Mouse (Mus musculus): Measurements from ENCODE around the gene Stx8. TPM values are rescaled to one million over a fixed set of nuclear protein-coding genes. Genes with fewer than 3 reads are reported as not detected.

Stx8 gene
- polyA plus RNA-seq, 1 experiment: 15.9 TPM

- Histone ChIP-seq H3K36me3 (ENCODE audit: control insufficient read depth, insufficient read depth) (no peaks in the 10 kb centered on the region), H3K4me3 (ENCODE audit: insufficient read depth, poor library complexity, severe bottlenecking) (no peak overlapping the region), H3K79me2 (ENCODE audit: control insufficient read depth, insufficient read depth) (no peaks in the 10 kb centered on the region), H3K27me3 (ENCODE audit: control insufficient read depth, insufficient read depth, insufficient read length) (no peaks in the 10 kb centered on the region), H3K79me3 (ENCODE audit: low read depth) (no peaks in the 10 kb centered on the region), H3ac (ENCODE audit: control insufficient read depth, insufficient read length, low read depth) (no peak overlapping the region)
- TF ChIP-seq MAX (IDR thresholded peaks at IDR 0.05) (no peak), MYOD1 (IDR thresholded peaks at IDR 0.05; ENCODE audit: control insufficient read depth, insufficient read length, low read depth) (no peak), FOSL1 (IDR thresholded peaks at IDR 0.05; ENCODE audit: insufficient read depth, low read length, poor library complexity, severe bottlenecking) (no peak), CTCF (IDR thresholded peaks at IDR 0.05; ENCODE audit: control insufficient read depth, insufficient read depth, insufficient read length) (no peak), MYOG (IDR thresholded peaks at IDR 0.05; ENCODE audit: control insufficient read depth, extremely low read depth, insufficient read length) (no peak), USF1 (IDR thresholded peaks at IDR 0.05; ENCODE audit: low read depth) (no peak), CEBPB (IDR thresholded peaks at IDR 0.05; ENCODE audit: low read depth) (no peak)
Measured at GRCm38 (mm10) chr11:68172648-68173045, 206.7 kb downstream of the Stx8 start.

- H3K27me3 ChIP-seq (ENCODE audit: control insufficient read depth, insufficient read depth, insufficient read length): no peaks in the 10 kb centered on the region
- TF ChIP-seq MYOG (IDR thresholded peaks at IDR 0.05; ENCODE audit: control insufficient read depth, extremely low read depth, insufficient read length): no peak
- TF ChIP-seq CEBPB (IDR thresholded peaks at IDR 0.05; ENCODE audit: low read depth): no peak
- no peak for TF ChIP-seq FOSL1 (IDR thresholded peaks at IDR 0.05; ENCODE audit: insufficient read depth, low read length, poor library complexity, severe bottlenecking)
- no peak for TF ChIP-seq MYOD1 (IDR thresholded peaks at IDR 0.05; ENCODE audit: control insufficient read depth, insufficient read length, low read depth)
- no peak for TF ChIP-seq MAX (IDR thresholded peaks at IDR 0.05)
- no peak for TF ChIP-seq CTCF (IDR thresholded peaks at IDR 0.05; ENCODE audit: control insufficient read depth, insufficient read depth, insufficient read length)
- no peak for TF ChIP-seq USF1 (IDR thresholded peaks at IDR 0.05; ENCODE audit: low read depth)
Measured at GRCm38 (mm10) chr11:68176550-68176949, 210.6 kb downstream of the Stx8 start.

GRCm38 (mm10) chr11:68177415-68177814, 211.4 kb downstream of the Stx8 start:
- H3K4me3 ChIP-seq (ENCODE audit: insufficient read depth, poor library complexity, severe bottlenecking): no peak overlapping the region
- H3ac ChIP-seq (ENCODE audit: control insufficient read depth, insufficient read length, low read depth): no peak overlapping the region
- no peaks in the 10 kb centered on the region for H3K36me3 ChIP-seq (ENCODE audit: control insufficient read depth, insufficient read depth)
- no peak for TF ChIP-seq MYOD1 (IDR thresholded peaks at IDR 0.05; ENCODE audit: control insufficient read depth, insufficient read length, low read depth)
- no peak for TF ChIP-seq MAX (IDR thresholded peaks at IDR 0.05)
- no peak for TF ChIP-seq USF1 (IDR thresholded peaks at IDR 0.05; ENCODE audit: low read depth)
- no peak for TF ChIP-seq CEBPB (IDR thresholded peaks at IDR 0.05; ENCODE audit: low read depth)
- TF ChIP-seq CTCF (IDR thresholded peaks at IDR 0.05; ENCODE audit: control insufficient read depth, insufficient read depth, insufficient read length): no peak
- H3K79me3 ChIP-seq (ENCODE audit: low read depth): no peaks in the 10 kb centered on the region
- H3K27me3 ChIP-seq (ENCODE audit: control insufficient read depth, insufficient read depth, insufficient read length): no peaks in the 10 kb centered on the region
- no peaks in the 10 kb centered on the region for H3K79me2 ChIP-seq (ENCODE audit: control insufficient read depth, insufficient read depth)

More at GRCm38 (mm10) chr11:68176550-68176949, 210.6 kb downstream of the Stx8 start:
- no peaks in the 10 kb centered on the region for H3K79me2 ChIP-seq (ENCODE audit: control insufficient read depth, insufficient read depth)
- no peaks in the 10 kb centered on the region for H3K36me3 ChIP-seq (ENCODE audit: control insufficient read depth, insufficient read depth)
- H3K79me3 ChIP-seq (ENCODE audit: low read depth): no peaks in the 10 kb centered on the region
- no peak overlapping the region for H3ac ChIP-seq (ENCODE audit: control insufficient read depth, insufficient read length, low read depth)
- H3K4me3 ChIP-seq (ENCODE audit: insufficient read depth, poor library complexity, severe bottlenecking): no peak overlapping the region

GRCm38 (mm10) chr11:68185647-68186046, 219.7 kb downstream of the Stx8 start:
- H3K79me3 ChIP-seq (ENCODE audit: low read depth): no peaks in the 10 kb centered on the region
- H3K27me3 ChIP-seq (ENCODE audit: control insufficient read depth, insufficient read depth, insufficient read length): no peaks in the 10 kb centered on the region
- no peak overlapping the region for H3K4me3 ChIP-seq (ENCODE audit: insufficient read depth, poor library complexity, severe bottlenecking)
- H3ac ChIP-seq (ENCODE audit: control insufficient read depth, insufficient read length, low read depth): no peak overlapping the region
- TF ChIP-seq MYOD1 (IDR thresholded peaks at IDR 0.05; ENCODE audit: control insufficient read depth, insufficient read length, low read depth): no peak
- no peak for TF ChIP-seq FOSL1 (IDR thresholded peaks at IDR 0.05; ENCODE audit: insufficient read depth, low read length, poor library complexity, severe bottlenecking)
- no peak for TF ChIP-seq CEBPB (IDR thresholded peaks at IDR 0.05; ENCODE audit: low read depth)
- no peak for TF ChIP-seq MYOG (IDR thresholded peaks at IDR 0.05; ENCODE audit: control insufficient read depth, extremely low read depth, insufficient read length)
- no peak for TF ChIP-seq CTCF (IDR thresholded peaks at IDR 0.05; ENCODE audit: control insufficient read depth, insufficient read depth, insufficient read length)
- no peak for TF ChIP-seq MAX (IDR thresholded peaks at IDR 0.05)
- TF ChIP-seq USF1 (IDR thresholded peaks at IDR 0.05; ENCODE audit: low read depth): no peak
- H3K36me3 ChIP-seq (ENCODE audit: control insufficient read depth, insufficient read depth): no peaks in the 10 kb centered on the region
- no peaks in the 10 kb centered on the region for H3K79me2 ChIP-seq (ENCODE audit: control insufficient read depth, insufficient read depth)

- no peak for TF ChIP-seq CTCF (IDR thresholded peaks at IDR 0.05; ENCODE audit: control insufficient read depth, insufficient read depth, insufficient read length)
- no peak for TF ChIP-seq MAX (IDR thresholded peaks at IDR 0.05)
- no peak for TF ChIP-seq CEBPB (IDR thresholded peaks at IDR 0.05; ENCODE audit: low read depth)
- TF ChIP-seq MYOG (IDR thresholded peaks at IDR 0.05; ENCODE audit: control insufficient read depth, extremely low read depth, insufficient read length): no peak
- TF ChIP-seq FOSL1 (IDR thresholded peaks at IDR 0.05; ENCODE audit: insufficient read depth, low read length, poor library complexity, severe bottlenecking): no peak
- TF ChIP-seq MYOD1 (IDR thresholded peaks at IDR 0.05; ENCODE audit: control insufficient read depth, insufficient read length, low read depth): no peak
- TF ChIP-seq USF1 (IDR thresholded peaks at IDR 0.05; ENCODE audit: low read depth): no peak
- Histone ChIP-seq H3K4me3 (ENCODE audit: insufficient read depth, poor library complexity, severe bottlenecking) (no peak overlapping the region), H3K27me3 (ENCODE audit: control insufficient read depth, insufficient read depth, insufficient read length) (no peaks in the 10 kb centered on the region), H3K79me3 (ENCODE audit: low read depth) (no peaks in the 10 kb centered on the region), H3K79me2 (ENCODE audit: control insufficient read depth, insufficient read depth) (no peaks in the 10 kb centered on the region), H3K36me3 (ENCODE audit: control insufficient read depth, insufficient read depth) (no peaks in the 10 kb centered on the region), H3ac (ENCODE audit: control insufficient read depth, insufficient read length, low read depth) (no peak overlapping the region)
Measured at GRCm38 (mm10) chr11:68187242-68187641, 221.2 kb downstream of the Stx8 start.

- no peaks in the 10 kb centered on the region for H3K27me3 ChIP-seq (ENCODE audit: control insufficient read depth, insufficient read depth, insufficient read length)
- no peaks in the 10 kb centered on the region for H3K36me3 ChIP-seq (ENCODE audit: control insufficient read depth, insufficient read depth)
- H3K79me2 ChIP-seq (ENCODE audit: control insufficient read depth, insufficient read depth): no peaks in the 10 kb centered on the region
- TF ChIP-seq FOSL1 (IDR thresholded peaks at IDR 0.05; ENCODE audit: insufficient read depth, low read length, poor library complexity, severe bottlenecking) (no peak), MYOD1 (IDR thresholded peaks at IDR 0.05; ENCODE audit: control insufficient read depth, insufficient read length, low read depth) (no peak), MAX (IDR thresholded peaks at IDR 0.05) (no peak), CEBPB (IDR thresholded peaks at IDR 0.05; ENCODE audit: low read depth) (no peak), MYOG (IDR thresholded peaks at IDR 0.05; ENCODE audit: control insufficient read depth, extremely low read depth, insufficient read length) (no peak), USF1 (IDR thresholded peaks at IDR 0.05; ENCODE audit: low read depth) (no peak), CTCF (IDR thresholded peaks at IDR 0.05; ENCODE audit: control insufficient read depth, insufficient read depth, insufficient read length) (no peak)
- H3K4me3 ChIP-seq (ENCODE audit: insufficient read depth, poor library complexity, severe bottlenecking): no peak overlapping the region
- H3K79me3 ChIP-seq (ENCODE audit: low read depth): no peaks in the 10 kb centered on the region
- H3ac ChIP-seq (ENCODE audit: control insufficient read depth, insufficient read length, low read depth): no peak overlapping the region
Measured at GRCm38 (mm10) chr11:68188695-68189201, 222.8 kb downstream of the Stx8 start.
